Mouse (Mus musculus) lung, adult 2 months (tissue): ENCODE data around the gene Nol4l. TPM values are rescaled to one million over a fixed set of nuclear protein-coding genes. Genes with fewer than 3 reads are reported as not detected.

Experiments
- DNase-seq: peaks from one replicate; pipeline ENCODE4 v3.0.0; 2022
- H3K4me1 ChIP-seq: fragments of 200-500 bp; 2 replicates; pipeline ENCODE4 v1.6.1; 2011; ENCODE audit warnings: low read length; ENCODE audit not compliant: control insufficient read depth, insufficient read depth
- H3K4me3 ChIP-seq: fragments of 200-500 bp; replicated peaks from 2 replicates; pipeline ENCODE3; 2011; ENCODE audit warnings: low read depth, mild to moderate bottlenecking, control low read depth, low read length; ENCODE audit errors: extremely low read depth
- CTCF ChIP-seq: fragments of 200-500 bp; IDR thresholded peaks from 2 replicates; pipeline ENCODE4 v1.5.1; 2011; ENCODE audit warnings: mild to moderate bottlenecking, low read length, control low read depth; ENCODE audit not compliant: insufficient read depth
- POLR2A ChIP-seq: fragments of 200-500 bp; IDR thresholded peaks from 2 replicates; pipeline ENCODE4 v1.6.1; 2011; ENCODE audit warnings: low read depth, mild to moderate bottlenecking, control low read depth, low read length, borderline replicate concordance; ENCODE audit errors: extremely low read depth
- WGBS: fragments of 180-500 bp; shearing (Covaris S2); methylation state at CpG from one replicate; pipeline ENCODE4 v1.1.7; 2018; 5-methylcytosine and 5-hydroxymethylcytosine counted together
- polyA plus RNA-seq: library from polyadenylated mRNA; depleted of rRNA; stranded (reverse); fragments of >200 nt; gene quantifications from 2 replicates; pipeline ENCODE4 v1.2.3, GENCODE M21; 2012

The Nol4l gene
- polyA plus RNA-seq, 1 experiment, result 14.7 TPM

DNA sequence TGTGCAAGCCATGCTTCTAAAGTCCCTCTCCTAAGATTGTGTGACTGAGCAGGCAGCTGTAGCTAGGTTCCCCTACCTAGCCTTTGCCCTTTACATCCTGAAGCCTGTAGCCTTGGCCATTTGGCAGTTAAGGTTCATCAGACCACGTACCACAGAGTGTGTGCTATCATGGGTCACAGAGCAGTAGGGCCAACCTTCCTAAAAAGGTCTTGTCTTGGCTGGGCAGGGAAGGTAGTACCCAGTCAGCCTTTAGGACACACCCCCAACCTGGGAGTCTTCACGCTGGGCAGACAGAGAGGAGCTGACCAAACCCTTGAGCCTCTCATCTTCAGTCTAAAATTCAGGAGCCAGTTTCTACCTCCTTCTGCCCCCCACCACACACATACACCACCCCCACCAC lies 89.0 kb downstream of the Nol4l start:
- DNase-seq, result no peak
- TF ChIP-seq POLR2A (no peak), CTCF (no peak)
- Histone ChIP-seq H3K4me3 (no peak overlapping the region), H3K4me1 (peaks cover 28% of the 10 kb centered on the region)
- 60% methylated on average over 2 of the region's 2 CpGs for WGBS

DNA sequence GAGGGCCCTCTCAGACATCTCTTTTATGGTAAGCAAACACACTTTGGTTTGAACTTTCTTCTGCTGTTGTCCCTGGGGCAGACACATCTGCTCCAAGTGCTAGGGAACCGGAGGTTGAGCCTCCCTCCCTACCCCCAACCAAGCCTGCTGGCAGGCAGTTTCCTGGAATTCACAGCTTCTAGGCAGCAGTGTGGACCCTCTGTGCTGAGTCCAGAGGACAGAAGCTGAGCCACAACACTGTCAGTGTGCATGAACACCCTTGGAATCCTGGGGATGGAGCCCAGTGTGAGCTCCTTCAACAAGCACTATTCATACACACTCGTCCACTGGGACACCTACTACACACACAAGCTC lies 92.5 kb downstream of the Nol4l start:
- TF ChIP-seq CTCF (no peak), POLR2A (no peak)
- 25% methylated on average over 2 of the region's 2 CpGs for WGBS
- peaks cover 43% of the 10 kb centered on the region for H3K4me1 ChIP-seq
- DNase-seq, result no peak
- H3K4me3 ChIP-seq, result no peak overlapping the region

DNA sequence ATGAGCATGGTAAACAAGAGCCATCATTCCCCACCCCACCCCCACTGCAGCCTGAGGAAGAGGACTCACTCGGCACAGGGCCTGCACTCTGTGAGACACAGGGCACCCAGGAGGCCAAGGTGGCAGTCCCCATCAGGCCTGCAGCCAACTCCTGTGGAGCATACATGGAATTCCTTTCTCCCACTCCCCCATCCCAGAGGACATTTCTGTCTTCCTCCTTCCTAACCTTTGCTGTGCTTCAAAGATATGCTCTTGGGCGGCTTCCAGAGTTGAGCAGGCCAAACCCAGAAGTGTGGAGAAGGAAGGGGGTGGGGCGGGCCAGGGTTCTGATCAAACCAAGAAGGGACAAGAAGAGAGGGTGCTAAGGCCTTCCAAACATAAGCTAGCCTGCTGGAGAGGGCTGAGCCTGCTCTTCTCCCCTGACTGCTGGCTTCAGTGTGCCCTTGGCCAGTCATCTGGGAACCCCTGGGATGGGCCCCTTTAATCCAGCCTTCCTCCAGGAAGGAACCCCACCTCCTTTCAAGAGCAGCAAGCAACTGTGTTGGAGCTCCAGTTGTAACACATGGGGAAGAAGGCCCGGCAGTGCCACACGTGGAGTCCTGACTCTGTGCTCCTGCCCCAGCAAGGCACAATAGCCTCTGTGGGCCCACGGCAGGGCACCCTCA lies 93.0 kb downstream of the Nol4l start:
- peak; percentile 56 for DNase-seq
- 16% methylated on average over 6 of the region's 6 CpGs for WGBS
- Histone ChIP-seq H3K4me3 (no peak overlapping the region), H3K4me1 (peaks cover 45% of the 10 kb centered on the region)
- TF ChIP-seq CTCF, result no peak
- no peak for TF ChIP-seq POLR2A

DNA sequence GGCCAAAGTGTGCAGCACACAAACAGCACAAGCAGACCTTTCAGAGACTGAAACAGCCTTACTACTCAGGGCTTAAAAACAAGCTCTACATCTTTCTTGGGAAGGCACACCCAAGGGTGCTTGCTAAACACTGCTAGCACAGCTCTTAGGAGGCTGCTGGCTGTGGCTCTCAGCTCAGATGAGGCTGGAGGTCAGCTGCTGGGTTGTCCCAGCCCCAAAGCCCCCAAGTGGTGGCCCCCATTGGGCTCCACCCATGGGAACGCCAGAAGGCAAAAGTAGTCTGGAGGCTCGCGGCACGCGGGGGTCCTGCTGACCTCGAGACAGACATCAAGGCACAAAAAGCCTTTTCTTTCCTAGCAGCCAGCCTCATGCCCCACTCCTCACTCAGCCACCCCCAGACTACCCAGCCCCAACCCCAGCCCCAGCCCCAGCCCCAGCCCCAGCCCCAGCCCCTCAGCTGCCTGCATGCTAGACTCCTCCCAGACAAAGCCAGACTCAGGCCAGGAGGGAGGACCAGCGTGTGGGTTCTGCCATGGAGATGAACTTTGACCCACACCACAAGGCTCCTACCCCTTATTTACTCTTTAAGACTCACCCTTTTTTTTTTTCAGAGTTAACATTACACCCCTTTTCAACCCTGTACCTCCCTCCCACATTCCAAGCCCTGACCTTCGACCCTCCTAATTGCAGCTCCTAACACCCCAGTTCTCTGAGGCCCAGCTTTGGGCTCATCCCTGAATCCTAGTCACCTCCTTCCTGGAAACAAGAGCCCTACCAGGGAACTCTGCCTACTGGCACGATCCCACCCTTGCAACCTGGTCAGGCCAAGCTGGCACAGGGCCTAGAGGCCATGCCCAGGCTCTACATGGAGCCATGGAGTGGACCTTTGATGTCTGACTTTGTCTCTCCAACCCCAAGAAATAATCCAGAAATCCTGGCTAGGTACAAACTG lies 94.6 kb downstream of the Nol4l start:
- no peak for TF ChIP-seq CTCF
- no peak for TF ChIP-seq POLR2A
- 50% methylated on average over 9 of the region's 9 CpGs for WGBS
- no peak overlapping the region for H3K4me3 ChIP-seq
- DNase-seq, result peak; percentile 30
- H3K4me1 ChIP-seq, result peaks cover 43% of the 10 kb centered on the region

DNA sequence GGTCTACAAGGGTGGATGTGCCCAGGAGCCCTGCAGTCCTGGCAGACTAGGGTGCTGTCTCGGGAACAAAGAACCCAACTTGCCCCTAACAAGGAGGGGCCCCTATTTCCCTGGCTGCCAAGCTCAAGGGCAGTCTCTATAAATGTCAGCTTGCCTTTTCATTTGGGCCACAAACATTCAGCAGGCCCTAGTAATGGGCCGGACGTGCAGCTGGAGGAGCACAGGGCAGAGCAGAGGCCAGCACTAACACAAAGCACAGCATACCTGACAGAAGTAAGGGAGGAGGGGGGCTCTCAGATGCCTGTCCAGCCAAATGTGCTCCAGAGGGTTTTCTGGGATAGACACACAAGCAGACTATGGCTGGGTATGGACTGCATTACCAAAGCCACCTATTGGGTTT lies 95.9 kb downstream of the Nol4l start:
- DNase-seq, result no peak
- Histone ChIP-seq H3K4me3 (no peak overlapping the region), H3K4me1 (peaks cover 44% of the 10 kb centered on the region)
- 46% methylated on average over 3 of the region's 3 CpGs for WGBS
- TF ChIP-seq CTCF (no peak), POLR2A (no peak)

DNA sequence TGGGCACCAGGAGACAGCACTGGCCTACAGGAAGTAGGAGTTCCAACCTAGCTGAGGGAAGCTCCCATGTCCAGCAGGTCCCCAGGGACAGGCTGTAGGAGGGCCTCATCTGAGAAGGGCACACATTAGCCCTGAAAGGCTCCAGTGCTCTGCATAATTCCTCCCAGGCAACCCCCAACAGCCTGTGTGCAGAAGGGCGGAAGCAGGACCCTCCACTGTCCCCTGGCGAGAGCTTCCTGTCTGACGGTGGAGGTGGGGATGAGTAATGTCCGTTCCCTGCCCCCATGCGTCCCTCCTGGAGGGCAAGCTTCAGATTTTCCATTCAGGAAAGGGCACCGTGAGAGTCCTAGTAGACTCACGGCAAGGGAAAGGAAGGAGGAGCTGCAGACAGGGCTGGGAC lies 97.3 kb downstream of the Nol4l start:
- TF ChIP-seq CTCF, result no peak
- Histone ChIP-seq H3K4me1 (peaks cover 47% of the 10 kb centered on the region), H3K4me3 (no peak overlapping the region)
- WGBS, result 37% methylated on average over 7 of the region's 7 CpGs
- peak; percentile 14 for DNase-seq

DNA sequence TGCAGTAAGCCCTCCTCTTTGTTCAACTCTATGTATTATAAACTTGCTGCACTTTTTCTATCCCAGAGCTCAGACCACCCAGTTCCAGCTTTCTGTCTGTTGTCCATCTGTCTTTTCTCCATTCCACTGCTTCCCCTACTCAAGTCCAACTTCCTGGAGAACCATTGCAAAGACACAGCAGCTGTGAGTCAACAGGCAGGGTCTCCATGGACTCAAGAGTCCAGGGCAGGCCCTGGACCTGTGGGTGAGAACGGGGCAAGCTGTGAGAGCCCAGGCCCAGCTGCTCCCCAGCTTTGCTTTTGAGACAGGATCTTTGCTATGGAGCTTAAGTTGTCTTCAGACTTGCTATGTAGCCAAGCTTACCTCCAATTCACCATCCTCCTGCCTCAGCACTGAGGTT lies 99.2 kb downstream of the Nol4l start:
- TF ChIP-seq POLR2A (no peak), CTCF (no peak)
- WGBS, result 88% methylated on average over 1 of the region's 1 CpGs
- no peak for DNase-seq
- Histone ChIP-seq H3K4me3 (no peak overlapping the region), H3K4me1 (peaks cover 30% of the 10 kb centered on the region)

DNA sequence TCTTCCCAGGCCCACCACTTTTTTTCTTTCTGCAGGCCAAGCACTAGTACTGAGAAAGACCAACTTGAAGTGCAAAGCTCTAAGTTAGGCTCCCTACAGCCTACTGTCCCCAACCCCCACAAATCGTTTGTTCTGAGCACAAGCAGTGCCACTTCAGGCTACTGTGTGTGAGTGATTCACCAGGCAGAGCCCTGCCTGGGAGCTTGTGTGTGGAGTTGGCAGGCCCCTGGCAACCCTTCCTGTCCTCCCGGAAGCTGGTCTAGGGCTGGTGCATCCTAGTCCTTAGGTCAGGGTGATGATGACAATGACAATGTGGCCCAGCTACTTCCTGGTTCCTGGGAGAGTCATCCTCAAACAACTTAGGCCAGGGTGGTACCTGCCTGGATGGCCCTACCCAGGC lies 101.3 kb downstream of the Nol4l start:
- 30% methylated on average over 2 of the region's 2 CpGs for WGBS
- no peak for DNase-seq
- TF ChIP-seq POLR2A, result no peak
- no peak for TF ChIP-seq CTCF
- Histone ChIP-seq H3K4me1 (peaks cover 32% of the 10 kb centered on the region), H3K4me3 (no peak overlapping the region)

DNA sequence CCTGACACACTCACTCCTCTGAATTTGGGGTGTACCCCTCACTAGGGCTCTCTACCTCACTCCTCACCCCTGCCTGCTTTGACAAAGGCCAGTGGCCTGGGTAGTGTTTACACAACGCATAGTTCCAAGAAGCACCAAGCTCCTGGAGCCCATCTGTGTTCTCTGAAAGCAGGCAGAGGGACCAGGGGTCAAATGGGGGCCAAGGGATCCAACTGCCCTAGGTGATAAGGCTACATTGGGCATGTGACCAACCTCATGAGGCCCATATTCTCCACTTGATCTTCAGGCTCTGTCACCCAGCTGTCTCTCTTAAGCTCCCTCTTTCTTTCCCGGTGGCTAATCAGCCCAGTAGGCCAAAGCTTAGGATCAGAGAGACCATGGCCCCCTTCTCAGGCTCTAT lies 102.8 kb downstream of the Nol4l start:
- H3K4me1 ChIP-seq, result peaks cover 19% of the 10 kb centered on the region
- no peak for TF ChIP-seq POLR2A
- TF ChIP-seq CTCF, result no peak
- DNase-seq, result no peak
- H3K4me3 ChIP-seq, result no peak overlapping the region
- 30% methylated on average over 2 of the region's 2 CpGs for WGBS

DNA sequence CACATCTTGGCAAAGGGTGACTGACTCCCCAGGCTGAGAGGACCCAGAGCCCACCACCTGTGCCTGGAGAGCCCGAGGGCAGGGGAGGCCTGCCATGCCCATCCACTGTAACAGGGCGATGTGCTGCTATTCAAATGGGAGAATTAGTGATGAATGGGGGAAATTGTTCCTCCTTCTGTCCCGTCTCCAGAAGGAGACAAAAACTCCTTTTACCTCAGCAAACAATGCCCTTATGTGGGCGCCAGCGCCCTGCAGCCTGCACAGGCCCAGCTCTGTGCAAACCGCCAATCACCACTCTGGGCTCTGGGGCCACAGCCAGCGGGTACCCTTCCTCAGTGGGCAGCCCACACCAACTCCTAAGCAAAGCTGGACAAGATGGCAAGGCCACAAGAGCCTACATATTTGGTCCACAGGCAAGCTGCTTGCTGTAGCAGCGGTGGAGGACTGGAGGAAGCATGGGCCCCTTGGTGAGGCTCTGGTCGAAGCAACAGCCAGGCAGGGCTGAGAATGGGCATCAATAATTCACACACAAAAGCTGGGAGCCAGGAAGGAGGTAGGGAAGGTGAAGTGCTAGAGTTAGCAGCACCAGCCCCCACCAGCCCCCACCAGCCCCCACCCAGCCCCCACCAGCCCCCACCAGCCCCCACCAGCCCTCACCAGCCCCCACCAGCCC lies 103.6 kb downstream of the Nol4l start:
- WGBS, result 74% methylated on average over 9 of the region's 9 CpGs
- DNase-seq, result no peak
- Histone ChIP-seq H3K4me3 (no peak overlapping the region), H3K4me1 (peaks cover 14% of the 10 kb centered on the region)
- TF ChIP-seq POLR2A (no peak), CTCF (no peak)
